Mouse (Mus musculus) heart, postnatal 0 days (tissue): ENCODE results near the gene Hdhd3.

Experiments used
- CTCF ChIP-seq: IDR thresholded peaks from 2 replicates; pipeline ENCODE4 v1.5.1; 2016; ENCODE audit warnings: antibody characterized with exemption, control low read depth, low read depth
- EP300 ChIP-seq: IDR thresholded peaks from 2 replicates; pipeline ENCODE4 v1.6.1; 2016; ENCODE audit warnings: antibody characterized with exemption, low read depth

DNA sequence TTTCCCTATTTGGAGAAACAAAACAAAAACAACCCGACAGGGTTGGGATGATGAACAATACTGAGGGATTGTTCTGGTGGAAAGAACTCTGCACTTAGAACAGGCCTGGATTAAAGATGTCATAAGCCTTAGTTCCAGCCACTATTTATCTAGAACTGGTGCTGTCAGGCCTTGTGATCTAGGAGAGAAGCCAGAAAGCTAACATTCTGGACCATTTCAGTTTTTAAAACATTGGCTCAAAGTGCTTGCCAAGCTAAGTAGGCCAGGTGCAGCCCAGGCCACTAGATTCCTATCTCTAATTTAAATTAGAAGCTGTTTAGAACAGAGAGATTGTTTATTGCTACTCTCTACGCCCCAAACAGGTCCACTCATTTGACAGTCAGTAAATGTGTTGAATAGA lies 23.0 kb upstream of the Hdhd3 start:
- TF ChIP-seq CTCF: no peak
- no peak for TF ChIP-seq EP300
